In genomic region chr13:81690477-81690876, GRCm38 (mm10) we compare ENCODE assay signal across 12 mouse cellular contexts. TPM values are rescaled to one million over a fixed set of nuclear protein-coding genes. Genes with fewer than 3 reads are reported as not detected.
DNase-seq lines count a peak whose midpoint lies in the region; ATAC-seq lines count a peak whose summit lies in the region.
"Had no signal": no experiment of that assay in that cellular context is flagged by ENCODE, and none has a peak within 500 bp of the region (broad histone marks: within the 10 kb centered on the region; RNA-seq: fewer than 3 reads in every experiment).

No protein-coding gene starts in this region.

- H3K9ac ChIP-seq in kidney, embryonic 15.5 days: no peak overlapping the region
- H3K9ac ChIP-seq in stomach, embryonic 16.5 days (ENCODE audit: low read length): no peak overlapping the region
- H3K9ac ChIP-seq in forebrain, embryonic 12.5 days: no peak overlapping the region
- H3K9ac ChIP-seq: hindbrain, embryonic 13.5 days; midbrain, embryonic 13.5 days had no signal

- no peak for DNase-seq in kidney, postnatal 14 days
- DNase-seq in heart, postnatal 36 days: peak; percentile 8 to 21
- DNase-seq in urinary bladder, postnatal 36 days (ENCODE audit: low spot score in 2 of 2): no peak
- DNase-seq in lung, postnatal 10 days: no peak
- DNase-seq: adrenal gland, postnatal 14 days; cerebellum, postnatal 25 days had no signal

- H3K9me3 ChIP-seq in kidney, embryonic 15.5 days (replicated peaks): no peaks in the 10 kb centered on the region
- H3K9me3 ChIP-seq in stomach, embryonic 16.5 days (replicated peaks; ENCODE audit: control insufficient read depth, low read length): no peaks in the 10 kb centered on the region
- no peaks in the 10 kb centered on the region for H3K9me3 ChIP-seq in forebrain, embryonic 12.5 days
- H3K9me3 ChIP-seq: hindbrain, embryonic 13.5 days; midbrain, embryonic 13.5 days had no signal

- no peak overlapping the region for H3K27ac ChIP-seq in kidney, embryonic 15.5 days
- no peak overlapping the region for H3K27ac ChIP-seq in stomach, embryonic 16.5 days (ENCODE audit: low read length)
- no peak overlapping the region for H3K27ac ChIP-seq in forebrain, embryonic 12.5 days
- H3K27ac ChIP-seq: hindbrain, embryonic 13.5 days; midbrain, embryonic 13.5 days had no signal

- peaks cover 5% of the 10 kb centered on the region for H3K36me3 ChIP-seq in kidney, embryonic 15.5 days
- no peaks in the 10 kb centered on the region for H3K36me3 ChIP-seq in stomach, embryonic 16.5 days (ENCODE audit: control insufficient read depth, insufficient read depth, low read length)
- no peaks in the 10 kb centered on the region; the same call in 1 of the 2 replicates for H3K36me3 ChIP-seq in forebrain, embryonic 12.5 days (replicated peaks)
- H3K36me3 ChIP-seq: hindbrain, embryonic 13.5 days; midbrain, embryonic 13.5 days had no signal

- no peak overlapping the region for H3K4me2 ChIP-seq in kidney, embryonic 15.5 days
- H3K4me2 ChIP-seq in stomach, embryonic 16.5 days (ENCODE audit: low read depth, low read length): no peak overlapping the region
- H3K4me2 ChIP-seq in forebrain, embryonic 12.5 days: no peak overlapping the region
- H3K4me2 ChIP-seq: hindbrain, embryonic 13.5 days; midbrain, embryonic 13.5 days had no signal

- no peak overlapping the region for H3K4me3 ChIP-seq in kidney, embryonic 15.5 days (replicated peaks)
- H3K4me3 ChIP-seq in stomach, embryonic 16.5 days (replicated peaks; ENCODE audit: low read length): no peak overlapping the region
- H3K4me3 ChIP-seq in forebrain, embryonic 12.5 days (replicated peaks): no peak overlapping the region
- H3K4me3 ChIP-seq: hindbrain, embryonic 13.5 days; midbrain, embryonic 13.5 days had no signal

- 0 out of 2 replicates have a peak, but pooled peaks have one; percentile 46 for ATAC-seq in kidney, embryonic 15.5 days (replicated peaks; ENCODE audit: low FRiP score)
- peak; percentile 61; the same call in 1 of the 2 replicates for ATAC-seq in erythroblast, adult 5-6 weeks (replicated peaks; ENCODE audit: low FRiP score, poor library complexity, severe bottlenecking)
- peak; percentile 21; the same call in 1 of the 2 replicates for ATAC-seq in stomach, embryonic 16.5 days (ENCODE audit: insufficient read depth, low FRiP score)
- no peak for ATAC-seq in forebrain, embryonic 12.5 days (ENCODE audit: low FRiP score)
- ATAC-seq: midbrain, embryonic 13.5 days had no signal

- no peaks in the 10 kb centered on the region for H3K4me1 ChIP-seq in kidney, embryonic 15.5 days
- no peaks in the 10 kb centered on the region for H3K4me1 ChIP-seq in stomach, embryonic 16.5 days (ENCODE audit: control insufficient read depth, insufficient read depth, low read length)
- H3K4me1 ChIP-seq in forebrain, embryonic 12.5 days: no peaks in the 10 kb centered on the region
- H3K4me1 ChIP-seq: hindbrain, embryonic 13.5 days had no signal

- 85% methylated on average over 10 of the region's 10 CpGs for WGBS in kidney, embryonic 15.5 days
- 58% methylated on average over 10 of the region's 10 CpGs for WGBS in stomach, embryonic 16.5 days
- WGBS in forebrain, embryonic 12.5 days: 92% methylated on average over 10 of the region's 10 CpGs

- intact Hi-C loops in heart, postnatal 36 days (cut with DNase I): no loop called here

- H3K27me3 ChIP-seq in kidney, embryonic 15.5 days: no peaks in the 10 kb centered on the region
- H3K27me3 ChIP-seq in stomach, embryonic 16.5 days (ENCODE audit: control insufficient read depth, insufficient read depth, low read length): no peaks in the 10 kb centered on the region
- no peaks in the 10 kb centered on the region for H3K27me3 ChIP-seq in forebrain, embryonic 12.5 days
- H3K27me3 ChIP-seq: hindbrain, embryonic 13.5 days; midbrain, embryonic 13.5 days had no signal

RNA-seq across cellular contexts. Expression of gene Polr3g, which starts 20.3 kb away (rescaled TPM):
- polyA plus RNA-seq in kidney, embryonic 15.5 days (2015; fragmentation: Nextera tagmentation; extraction: Ambion mirVana): 10.4 and 12.9 TPM in 2 replicates
- 4.0 and 14.4 TPM in 2 replicates for total RNA-seq in erythroblast, adult 5-6 weeks (2015; ENCODE audit: low replicate concordance)
- 4.4 and 6.4 TPM in 2 replicates for total RNA-seq in erythroblast, adult 5-6 weeks (2017; ENCODE audit: low replicate concordance)
- 1 to 10 TPM; 2.7 to 3.7 TPM for total RNA-seq in heart, postnatal 36 days (2021)
- polyA plus RNA-seq in stomach, embryonic 16.5 days (2015; fragmentation: Nextera tagmentation; extraction: Ambion mirVana): 20.8 and 25.5 TPM in 2 replicates
- 10.4 and 10.5 TPM in 2 replicates for polyA plus RNA-seq in forebrain, embryonic 12.5 days (2016; fragmentation: Nextera tagmentation; extraction: Ambion mirVana)

RNA-seq across cellular contexts. Expression of gene Mblac2, which starts 20.7 kb away (rescaled TPM):
- polyA plus RNA-seq in kidney, embryonic 15.5 days (2015; fragmentation: Nextera tagmentation; extraction: Ambion mirVana): 7.1 and 7.2 TPM in 2 replicates
- 0.19 and 2.5 TPM in 2 replicates for total RNA-seq in erythroblast, adult 5-6 weeks (2015; ENCODE audit: low replicate concordance)
- 1.1 and 1.7 TPM in 2 replicates for total RNA-seq in erythroblast, adult 5-6 weeks (2017; ENCODE audit: low replicate concordance)
- total RNA-seq in heart, postnatal 36 days (2021): 1 to 10 TPM; 2.8 to 4.9 TPM
- 7.5 and 9.9 TPM in 2 replicates for polyA plus RNA-seq in stomach, embryonic 16.5 days (2015; fragmentation: Nextera tagmentation; extraction: Ambion mirVana)
- polyA plus RNA-seq in forebrain, embryonic 12.5 days (2016; fragmentation: Nextera tagmentation; extraction: Ambion mirVana): 6.8 and 8.4 TPM in 2 replicates

RNA-seq across cellular contexts. Expression of gene Lysmd3, which starts 33.0 kb away (rescaled TPM):
- 21.4 and 24.5 TPM in 2 replicates for polyA plus RNA-seq in kidney, embryonic 15.5 days (2015; fragmentation: Nextera tagmentation; extraction: Ambion mirVana)
- total RNA-seq in erythroblast, adult 5-6 weeks (2015; ENCODE audit: low replicate concordance): 16.5 and 30.1 TPM in 2 replicates
- 34.4 and 47.8 TPM in 2 replicates for total RNA-seq in erythroblast, adult 5-6 weeks (2017; ENCODE audit: low replicate concordance)
- 10 to 100 TPM; 11.4 to 17.3 TPM for total RNA-seq in heart, postnatal 36 days (2021)
- 27.8 and 30.2 TPM in 2 replicates for polyA plus RNA-seq in stomach, embryonic 16.5 days (2015; fragmentation: Nextera tagmentation; extraction: Ambion mirVana)
- polyA plus RNA-seq in forebrain, embryonic 12.5 days (2016; fragmentation: Nextera tagmentation; extraction: Ambion mirVana): 22.2 and 26.3 TPM in 2 replicates

RNA-seq across cellular contexts. Expression of gene Adgrv1, which starts 57.5 kb away (rescaled TPM):
- polyA plus RNA-seq in kidney, embryonic 15.5 days (2015; fragmentation: Nextera tagmentation; extraction: Ambion mirVana): 4.3 and 4.8 TPM in 2 replicates
- not detected in 2 replicates for total RNA-seq in erythroblast, adult 5-6 weeks (2015; ENCODE audit: low replicate concordance)
- total RNA-seq in erythroblast, adult 5-6 weeks (2017; ENCODE audit: low replicate concordance): 1.0 TPM in 1 of 2 replicates, not detected in the other
- total RNA-seq in heart, postnatal 36 days (2021): under 1 TPM in 1 of 2 experiments, not detected in 1; 0.42 TPM
- 1.1 and 1.3 TPM in 2 replicates for polyA plus RNA-seq in stomach, embryonic 16.5 days (2015; fragmentation: Nextera tagmentation; extraction: Ambion mirVana)
- polyA plus RNA-seq in forebrain, embryonic 12.5 days (2016; fragmentation: Nextera tagmentation; extraction: Ambion mirVana): 44.5 and 44.7 TPM in 2 replicates

Comparison
In these comparisons a context has a peak if more than half of its experiments do, and no peak if none do; other contexts are left out.
1. DNase-seq: peak in heart, postnatal 36 days (2 of 2); none in kidney, postnatal 14 days (single experiment), urinary bladder, postnatal 36 days (0 of 2) and lung, postnatal 10 days (single experiment).